Mouse (Mus musculus) kidney, embryonic 15.5 days (tissue): ENCODE measurements at regions not wholly inside any gene's neighbourhood (a gene's known extent, or its start where the extent isn't known, plus 50 kb on each side); places are given as distances from the start of the nearest gene placed in this dataset.

ENCODE experiments used
- ATAC-seq: fragments of 200-750 bp; cut with Nextera tagmentation; replicated peaks from 2 replicates; pipeline ENCODE4 v1.8.0; 2017; ENCODE audit warnings: moderate TSS enrichment; ENCODE audit not compliant: low FRiP score
- H3K27ac ChIP-seq: fragments of 300-500 bp; sonication (generic); 2 replicates; pipeline ENCODE4 v1.5.1; 2015; ENCODE audit warnings: mild to moderate bottlenecking, inconsistent platforms
- H3K27me3 ChIP-seq: fragments of 300-500 bp; sonication (generic); 2 replicates; pipeline ENCODE4 v1.6.1; 2015; ENCODE audit warnings: inconsistent platforms
- H3K36me3 ChIP-seq: fragments of 300-500 bp; sonication (generic); 2 replicates; pipeline ENCODE4 v1.6.1; 2015; ENCODE audit warnings: inconsistent platforms
- H3K4me1 ChIP-seq: fragments of 300-500 bp; sonication (generic); 2 replicates; pipeline ENCODE4 v1.6.1; 2015; ENCODE audit warnings: inconsistent platforms
- H3K4me2 ChIP-seq: fragments of 300-500 bp; sonication (generic); 2 replicates; pipeline ENCODE4 v1.6.1; 2015; ENCODE audit warnings: moderate library complexity, mild to moderate bottlenecking, inconsistent platforms
- H3K4me3 ChIP-seq: fragments of 300-500 bp; sonication (generic); replicated peaks from 2 replicates; pipeline ENCODE4 v1.5.1; 2015; ENCODE audit warnings: mild to moderate bottlenecking, inconsistent platforms
- H3K9ac ChIP-seq: fragments of 300-500 bp; sonication (generic); 2 replicates; pipeline ENCODE4 v1.6.1; 2015; ENCODE audit warnings: mild to moderate bottlenecking, inconsistent platforms
- H3K9me3 ChIP-seq: fragments of 300-500 bp; sonication (generic); replicated peaks from 2 replicates; pipeline ENCODE4 v1.6.1; 2016; ENCODE audit warnings: inconsistent platforms
- WGBS: fragments of 180-500 bp; shearing (Covaris S2); methylation state at CpG from one replicate; pipeline ENCODE4 v1.1.7; 2015; ENCODE audit warnings: mixed read lengths; 5-methylcytosine and 5-hydroxymethylcytosine counted together

GRCm38 (mm10) chr2:101220759-101221158, 403.8 kb upstream of the Rag2 start:
- Histone ChIP-seq H3K4me3 (no peak overlapping the region), H3K36me3 (no peaks in the 10 kb centered on the region), H3K9ac (no peak overlapping the region), H3K9me3 (no peaks in the 10 kb centered on the region), H3K27me3 (no peaks in the 10 kb centered on the region), H3K27ac (no peak overlapping the region), H3K4me1 (no peaks in the 10 kb centered on the region), H3K4me2 (no peak overlapping the region)
- 0 out of 2 replicates have a peak, but pooled peaks have one; percentile 46 for ATAC-seq

GRCm38 (mm10) chr2:101242983-101243382, 381.5 kb upstream of the Rag2 start:
- 88% methylated on average over 3 of the region's 3 CpGs for whole genome bisulfite sequencing
- ATAC-seq: no peak
- H3K9me3 ChIP-seq: no peaks in the 10 kb centered on the region

GRCm38 (mm10) chr2:101247133-101247532, 377.4 kb upstream of the Rag2 start:
- no peaks in the 10 kb centered on the region for H3K27me3 ChIP-seq
- ATAC-seq: no peak
- 62% methylated on average over 2 of the region's 2 CpGs for WGBS
- H3K27ac ChIP-seq: no peak overlapping the region
- no peaks in the 10 kb centered on the region for H3K36me3 ChIP-seq
- no peaks in the 10 kb centered on the region for H3K4me1 ChIP-seq
- no peaks in the 10 kb centered on the region for H3K9me3 ChIP-seq
- H3K4me3 ChIP-seq: no peak overlapping the region
- no peak overlapping the region for H3K4me2 ChIP-seq
- no peak overlapping the region for H3K9ac ChIP-seq

More at GRCm38 (mm10) chr2:101242983-101243382, 381.5 kb upstream of the Rag2 start:
- no peaks in the 10 kb centered on the region for H3K36me3 ChIP-seq
- H3K4me1 ChIP-seq: no peaks in the 10 kb centered on the region
- no peaks in the 10 kb centered on the region for H3K27me3 ChIP-seq
- H3K4me3 ChIP-seq: no peak overlapping the region
- H3K4me2 ChIP-seq: no peak overlapping the region
- no peak overlapping the region for H3K27ac ChIP-seq
- H3K9ac ChIP-seq: no peak overlapping the region

GRCm38 (mm10) chr2:101252228-101252627, 372.3 kb upstream of the Rag2 start:
- WGBS: 79% methylated on average over 3 of the region's 3 CpGs
- no peak overlapping the region for H3K9ac ChIP-seq
- H3K4me1 ChIP-seq: no peaks in the 10 kb centered on the region
- H3K4me2 ChIP-seq: no peak overlapping the region
- no peak for ATAC-seq
- no peak overlapping the region for H3K27ac ChIP-seq
- H3K36me3 ChIP-seq: no peaks in the 10 kb centered on the region
- no peak overlapping the region for H3K4me3 ChIP-seq
- no peaks in the 10 kb centered on the region for H3K27me3 ChIP-seq
- no peaks in the 10 kb centered on the region for H3K9me3 ChIP-seq

GRCm38 (mm10) chr2:101256464-101256863, 368.1 kb upstream of the Rag2 start:
- Histone ChIP-seq H3K27ac (no peak overlapping the region), H3K4me2 (no peak overlapping the region), H3K4me1 (no peaks in the 10 kb centered on the region), H3K9ac (no peak overlapping the region), H3K4me3 (no peak overlapping the region), H3K36me3 (no peaks in the 10 kb centered on the region), H3K9me3 (no peaks in the 10 kb centered on the region), H3K27me3 (no peaks in the 10 kb centered on the region)
- no peak for ATAC-seq
- 72% methylated on average over 3 of the region's 3 CpGs for WGBS

- Histone ChIP-seq H3K4me1 (no peaks in the 10 kb centered on the region), H3K9ac (no peak overlapping the region), H3K27ac (no peak overlapping the region), H3K36me3 (no peaks in the 10 kb centered on the region), H3K4me3 (no peak overlapping the region), H3K9me3 (no peaks in the 10 kb centered on the region), H3K4me2 (no peak overlapping the region), H3K27me3 (no peaks in the 10 kb centered on the region)
- 81% methylated on average over 4 of the region's 4 CpGs for WGBS
- ATAC-seq: no peak
Observed at GRCm38 (mm10) chr2:101263934-101264333, 360.6 kb upstream of the Rag2 start.

- H3K27ac ChIP-seq: no peak overlapping the region
- H3K9ac ChIP-seq: no peak overlapping the region
- H3K9me3 ChIP-seq: no peaks in the 10 kb centered on the region
- no peaks in the 10 kb centered on the region for H3K36me3 ChIP-seq
- ATAC-seq: no peak
- no peak overlapping the region for H3K4me3 ChIP-seq
- no peaks in the 10 kb centered on the region for H3K27me3 ChIP-seq
- WGBS: 68% methylated on average over 2 of the region's 2 CpGs
- H3K4me2 ChIP-seq: no peak overlapping the region
- H3K4me1 ChIP-seq: no peaks in the 10 kb centered on the region
Observed at GRCm38 (mm10) chr2:101266685-101267374, 357.7 kb upstream of the Rag2 start.

GRCm38 (mm10) chr2:101274045-101274664, 350.4 kb upstream of the Rag2 start:
- no peaks in the 10 kb centered on the region for H3K9me3 ChIP-seq
- no peak overlapping the region for H3K4me3 ChIP-seq
- H3K4me2 ChIP-seq: no peak overlapping the region
- no peak overlapping the region for H3K9ac ChIP-seq
- no peaks in the 10 kb centered on the region for H3K27me3 ChIP-seq
- 74% methylated on average over 3 of the region's 3 CpGs for WGBS
- no peaks in the 10 kb centered on the region for H3K36me3 ChIP-seq
- H3K4me1 ChIP-seq: no peaks in the 10 kb centered on the region
- no peak for ATAC-seq
- no peak overlapping the region for H3K27ac ChIP-seq

GRCm38 (mm10) chr2:101284886-101285285, 339.6 kb upstream of the Rag2 start:
- Histone ChIP-seq H3K9ac (no peak overlapping the region), H3K36me3 (no peaks in the 10 kb centered on the region), H3K4me3 (no peak overlapping the region), H3K4me1 (no peaks in the 10 kb centered on the region), H3K4me2 (no peak overlapping the region), H3K27ac (no peak overlapping the region), H3K27me3 (no peaks in the 10 kb centered on the region), H3K9me3 (no peaks in the 10 kb centered on the region)
- no peak for ATAC-seq

GRCm38 (mm10) chr2:101288119-101288518, 336.4 kb upstream of the Rag2 start:
- no peaks in the 10 kb centered on the region for H3K36me3 ChIP-seq
- H3K9me3 ChIP-seq: no peaks in the 10 kb centered on the region
- no peak overlapping the region for H3K9ac ChIP-seq
- H3K27me3 ChIP-seq: no peaks in the 10 kb centered on the region
- H3K4me3 ChIP-seq: no peak overlapping the region
- 75% methylated on average over 1 of the region's 1 CpGs for WGBS
- no peak overlapping the region for H3K4me2 ChIP-seq
- H3K27ac ChIP-seq: no peak overlapping the region
- no peak for ATAC-seq
- H3K4me1 ChIP-seq: no peaks in the 10 kb centered on the region

- 42% methylated on average over 2 of the region's 2 CpGs for WGBS
- Histone ChIP-seq H3K4me2 (no peak overlapping the region), H3K9ac (no peak overlapping the region)
Observed at GRCm38 (mm10) chr2:101289168-101289567, 335.4 kb upstream of the Rag2 start.

GRCm38 (mm10) chr2:101290738-101291137, 333.8 kb upstream of the Rag2 start:
- no peak overlapping the region for H3K9ac ChIP-seq
- 87% methylated on average over 4 of the region's 4 CpGs for WGBS
- H3K27me3 ChIP-seq: no peaks in the 10 kb centered on the region

More at GRCm38 (mm10) chr2:101289168-101289567, 335.4 kb upstream of the Rag2 start:
- no peak for ATAC-seq
- no peaks in the 10 kb centered on the region for H3K4me1 ChIP-seq
- H3K27ac ChIP-seq: no peak overlapping the region
- H3K9me3 ChIP-seq: no peaks in the 10 kb centered on the region
- no peaks in the 10 kb centered on the region for H3K36me3 ChIP-seq
- H3K4me3 ChIP-seq: no peak overlapping the region
- H3K27me3 ChIP-seq: no peaks in the 10 kb centered on the region

More at GRCm38 (mm10) chr2:101290738-101291137, 333.8 kb upstream of the Rag2 start:
- ATAC-seq: no peak
- no peaks in the 10 kb centered on the region for H3K4me1 ChIP-seq
- H3K36me3 ChIP-seq: no peaks in the 10 kb centered on the region
- no peak overlapping the region for H3K4me3 ChIP-seq
- H3K4me2 ChIP-seq: no peak overlapping the region
- H3K27ac ChIP-seq: no peak overlapping the region
- H3K9me3 ChIP-seq: no peaks in the 10 kb centered on the region
